8 mouse cellular contexts compared by ENCODE assay signal in the genomic region with DNA sequence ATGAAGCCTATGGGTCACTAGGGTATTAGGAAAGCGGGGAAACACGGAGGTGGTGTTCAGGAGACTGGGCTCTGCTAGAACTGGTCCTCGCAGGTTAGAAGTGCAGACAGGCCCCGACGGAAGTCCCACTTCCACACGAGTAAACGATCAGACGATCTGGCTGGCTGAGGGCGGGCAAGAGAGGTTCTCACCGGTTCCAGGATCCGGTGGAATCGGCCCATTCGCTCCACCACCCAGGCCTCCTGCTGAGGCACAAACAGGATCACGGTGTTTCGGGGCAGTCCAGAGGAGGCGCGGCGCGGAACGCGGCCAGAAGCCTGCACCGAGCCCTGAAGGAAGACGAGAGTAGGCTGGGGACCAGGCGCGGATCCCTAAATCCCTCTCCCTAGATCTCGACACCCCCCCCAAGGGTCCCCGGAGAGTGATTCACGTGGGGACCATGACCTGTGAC. TPM values are rescaled to one million over a fixed set of nuclear protein-coding genes. Genes with fewer than 3 reads are reported as not detected.
DNase-seq lines count a peak whose midpoint lies in the region; ATAC-seq and TF ChIP-seq lines count a peak whose summit lies in the region.

No protein-coding gene starts in this region.

- H3K4me2 ChIP-seq in heart, embryonic 13.5 days = peak overlapping the region; percentile 88
- peak overlapping the region; percentile 76 for H3K4me2 ChIP-seq in embryonic facial prominence, embryonic 15.5 days (replicated peaks)

- H3K4me1 ChIP-seq in heart, embryonic 13.5 days = peaks cover 15% of the 10 kb centered on the region
- peaks cover 48% of the 10 kb centered on the region for H3K4me1 ChIP-seq in E14TG2a.4 (replicated peaks; ENCODE audit: low read depth, low read length)
- H3K4me1 ChIP-seq in embryonic facial prominence, embryonic 15.5 days = peaks cover 23% of the 10 kb centered on the region

- H3K27ac ChIP-seq in heart, embryonic 13.5 days (replicated peaks) = peak overlapping the region; percentile 79
- peak overlapping the region; percentile 87 for H3K27ac ChIP-seq in embryonic facial prominence, embryonic 15.5 days (replicated peaks)

- H3K27me3 ChIP-seq in heart, embryonic 13.5 days (replicated peaks) = no peaks in the 10 kb centered on the region
- H3K27me3 ChIP-seq in E14TG2a.4 (ENCODE audit: insufficient read depth, low read length) = no peaks in the 10 kb centered on the region
- H3K27me3 ChIP-seq in embryonic facial prominence, embryonic 15.5 days = no peaks in the 10 kb centered on the region

- no peaks in the 10 kb centered on the region for H3K9me3 ChIP-seq in heart, embryonic 13.5 days
- H3K9me3 ChIP-seq in E14TG2a.4 (ENCODE audit: low read length) = no peaks in the 10 kb centered on the region
- no peaks in the 10 kb centered on the region for H3K9me3 ChIP-seq in embryonic facial prominence, embryonic 15.5 days (replicated peaks)

- intact Hi-C loops in heart, postnatal 10 days (cut with DNase I) = loop anchor here (10.0 kb wide), 1 partner anchor 534 kb away; a partner anchor contains a TSS

- peaks cover 74% of the 10 kb centered on the region for H3K36me3 ChIP-seq in heart, embryonic 13.5 days
- peaks cover 64% of the 10 kb centered on the region for H3K36me3 ChIP-seq in E14TG2a.4 (ENCODE audit: insufficient read depth, low read length)
- H3K36me3 ChIP-seq in embryonic facial prominence, embryonic 15.5 days = peaks cover 61% of the 10 kb centered on the region

- no peak for TF ChIP-seq CTCF in E14TG2a.4 (conservative IDR thresholded peaks at IDR 0.05; ENCODE audit: low read length)

- under 1% methylated on average over 28 of the region's 28 CpGs for WGBS in heart, embryonic 13.5 days
- WGBS in embryonic facial prominence, embryonic 15.5 days = 1% methylated on average over 28 of the region's 28 CpGs

- H3K4me3 ChIP-seq in heart, embryonic 13.5 days = peak overlapping the region; percentile 72
- peak overlapping the region; percentile 94 for H3K4me3 ChIP-seq in E14TG2a.4 (replicated peaks; ENCODE audit: low read length)
- H3K4me3 ChIP-seq in embryonic facial prominence, embryonic 15.5 days (replicated peaks) = peak overlapping the region; percentile 66

- DNase-seq in heart, postnatal 10 days = no peak
- DNase-seq in kidney, adult 9 months = peak; percentile 62
- DNase-seq in mesoderm, embryonic 11.5 days (ENCODE audit: low read depth, low spot score) = peak; percentile 36
- no peak for DNase-seq in left cerebral cortex, adult 18-20 months (ENCODE audit: low spot score in 2 of 2)

- peak; percentile 40 for ATAC-seq in heart, embryonic 13.5 days (ENCODE audit: extremely low read depth, insufficient number of reproducible peaks, low FRiP score, low TSS enrichment)
- peak; percentile 58 for ATAC-seq in embryonic facial prominence, embryonic 15.5 days (ENCODE audit: insufficient number of reproducible peaks, low FRiP score, low TSS enrichment, low read depth)
- ATAC-seq in monocyte, adult 5-6 weeks (replicated peaks; ENCODE audit: insufficient number of reproducible peaks, low FRiP score, low TSS enrichment, poor library complexity, severe bottlenecking) = no peak

- H3K9ac ChIP-seq in heart, embryonic 13.5 days = peak overlapping the region; percentile 92
- H3K9ac ChIP-seq in embryonic facial prominence, embryonic 15.5 days = peak overlapping the region; percentile 75

RNA-seq across cellular contexts. Expression of a gene that starts 0.7 kb away (rescaled TPM):
- polyA plus RNA-seq in heart, embryonic 13.5 days (2015; fragmentation: Nextera tagmentation; extraction: Ambion mirVana) = 211 and 238 TPM in 2 replicates
- total RNA-seq in heart, postnatal 10 days (2021) = 100 to 1,000 TPM in 1 of 2 experiments, 10 to 100 TPM in 1; 99.9 to 106 TPM
- 294 and 307 TPM in 2 replicates for polyA plus RNA-seq in embryonic facial prominence, embryonic 15.5 days (2015; fragmentation: Nextera tagmentation; extraction: Ambion mirVana)
- total RNA-seq in monocyte, adult 5-6 weeks (2017) = 60.2 to 116 TPM (median 66.7 TPM) in 3 replicates
- 100 to 1,000 TPM; 104 to 113 TPM for total RNA-seq in left cerebral cortex, adult 18-20 months (2021)

RNA-seq across cellular contexts. Expression of a gene that starts 5.2 kb away (rescaled TPM):
- polyA plus RNA-seq in heart, embryonic 13.5 days (2015; fragmentation: Nextera tagmentation; extraction: Ambion mirVana) = 12.7 and 13.8 TPM in 2 replicates
- 10 to 100 TPM; 19.3 to 25.1 TPM for total RNA-seq in heart, postnatal 10 days (2021)
- polyA plus RNA-seq in embryonic facial prominence, embryonic 15.5 days (2015; fragmentation: Nextera tagmentation; extraction: Ambion mirVana) = 23.4 and 23.9 TPM in 2 replicates
- 3.6 to 7.5 TPM (median 7.3 TPM) in 3 replicates for total RNA-seq in monocyte, adult 5-6 weeks (2017)
- 10 to 100 TPM; 24.1 to 25.4 TPM for total RNA-seq in left cerebral cortex, adult 18-20 months (2021)

RNA-seq across cellular contexts. Expression of a gene that starts 15.2 kb away (rescaled TPM):
- 14.8 and 15.5 TPM in 2 replicates for polyA plus RNA-seq in heart, embryonic 13.5 days (2015; fragmentation: Nextera tagmentation; extraction: Ambion mirVana)
- 10 to 100 TPM; 23.6 to 30.7 TPM for total RNA-seq in heart, postnatal 10 days (2021)
- polyA plus RNA-seq in embryonic facial prominence, embryonic 15.5 days (2015; fragmentation: Nextera tagmentation; extraction: Ambion mirVana) = 16.9 and 17.2 TPM in 2 replicates
- 35.6 to 52.9 TPM (median 38.9 TPM) in 3 replicates for total RNA-seq in monocyte, adult 5-6 weeks (2017)
- total RNA-seq in left cerebral cortex, adult 18-20 months (2021) = 10 to 100 TPM; 33.0 to 34.3 TPM

RNA-seq across cellular contexts. Expression of a gene that starts 20.5 kb away (rescaled TPM):
- polyA plus RNA-seq in heart, embryonic 13.5 days (2015; fragmentation: Nextera tagmentation; extraction: Ambion mirVana) = 10.8 and 11.0 TPM in 2 replicates
- 1 to 10 TPM; 5.8 to 6.7 TPM for total RNA-seq in heart, postnatal 10 days (2021)
- 19.8 and 22.3 TPM in 2 replicates for polyA plus RNA-seq in embryonic facial prominence, embryonic 15.5 days (2015; fragmentation: Nextera tagmentation; extraction: Ambion mirVana)
- 5.3 to 25.3 TPM (median 11.4 TPM) in 3 replicates for total RNA-seq in monocyte, adult 5-6 weeks (2017)
- 10 to 100 TPM; 10.3 to 11.6 TPM for total RNA-seq in left cerebral cortex, adult 18-20 months (2021)

RNA-seq across cellular contexts. Expression of a gene that starts 27.9 kb away (rescaled TPM):
- polyA plus RNA-seq in heart, embryonic 13.5 days (2015; fragmentation: Nextera tagmentation; extraction: Ambion mirVana) = 9.7 and 10.2 TPM in 2 replicates
- 10 to 100 TPM; 28.3 to 31.4 TPM for total RNA-seq in heart, postnatal 10 days (2021)
- polyA plus RNA-seq in embryonic facial prominence, embryonic 15.5 days (2015; fragmentation: Nextera tagmentation; extraction: Ambion mirVana) = 4.9 and 6.3 TPM in 2 replicates
- 0.78 to 3.3 TPM (median 1.7 TPM) in 3 replicates for total RNA-seq in monocyte, adult 5-6 weeks (2017)
- 10 to 100 TPM; 52.3 to 58.3 TPM for total RNA-seq in left cerebral cortex, adult 18-20 months (2021)

Comparison
In these comparisons a context has a peak if more than half of its experiments do, and no peak if none do; other contexts are left out.
1. DNase-seq: peak in kidney, adult 9 months (single experiment) and mesoderm, embryonic 11.5 days (single experiment); none in heart, postnatal 10 days (0 of 2) and left cerebral cortex, adult 18-20 months (0 of 2).
2. Peak in every context shown above with its lines, with median percentiles within 50 percentile points of each other: H3K4me3 ChIP-seq.